Mouse (Mus musculus): ENCODE results near the gene Rnf157. TPM values are rescaled to one million over a fixed set of nuclear protein-coding genes. Genes with fewer than 3 reads are reported as not detected.
"Not testable (repeated sequence)": the region's sequence is repeated elsewhere in the genome, so short reads cannot be mapped to it uniquely, and the experiment has no call there.

Gene Rnf157
- polyA plus RNA-seq, 1 experiment from 2014 or later, result 18.1 TPM

DNA sequence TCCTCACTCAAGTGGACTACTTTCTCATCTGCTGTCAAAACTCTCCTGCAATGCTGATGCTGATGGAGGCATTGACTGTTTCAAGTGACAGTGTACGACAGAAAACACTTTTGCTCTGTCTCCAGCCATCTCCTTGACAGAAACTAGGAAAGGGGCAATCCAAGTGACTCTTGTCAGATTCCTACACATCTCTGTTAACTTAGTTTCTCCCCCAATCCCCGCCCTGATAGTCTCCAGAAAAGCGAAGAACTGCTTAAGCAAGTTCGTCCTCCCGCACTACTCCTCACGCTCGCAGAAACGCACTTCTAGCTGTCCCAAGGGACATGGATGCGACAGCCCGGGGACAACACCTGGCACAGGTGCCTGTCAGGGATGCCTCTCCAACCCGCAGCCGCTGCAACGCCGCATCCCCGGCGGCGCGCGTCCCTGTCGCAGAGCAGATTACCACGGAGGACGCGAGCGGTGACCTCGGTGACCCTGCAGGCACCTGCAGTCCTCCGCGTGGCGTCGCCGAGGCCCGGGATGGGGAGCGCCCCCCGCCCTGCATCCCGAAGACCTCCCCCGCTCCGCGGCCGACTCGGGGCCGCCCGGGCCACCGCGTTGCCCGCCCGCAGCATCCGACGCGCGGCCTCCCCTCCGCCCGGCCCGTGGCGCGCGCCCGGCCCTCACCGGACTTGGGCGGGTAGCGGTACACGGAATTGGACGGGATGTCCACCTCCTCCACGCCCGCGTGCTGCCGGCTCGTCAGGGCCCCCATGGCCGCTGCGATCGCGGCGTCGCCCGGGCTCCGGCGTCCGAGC is 604 bp downstream of the Rnf157 start:
- Histone ChIP-seq H3K4me2 (peak overlapping the region; percentile 99), H3K9ac (ENCODE audit: low read length) (peak overlapping the region; percentile 95), H3K4me1 (ENCODE audit: control insufficient read depth, insufficient read depth, low read length) (peaks cover 12% of the 10 kb centered on the region), H3K27me3 (ENCODE audit: control insufficient read depth, insufficient read depth, low read length) (peaks cover 6% of the 10 kb centered on the region; the same call in 1 of the 2 replicates), H3K4me3 (ENCODE audit: low read depth, low read length) (peak overlapping the region; percentile 79), H3K27ac (ENCODE audit: low read depth, low read length) (peak overlapping the region; percentile 23), H3K36me3 (ENCODE audit: control insufficient read depth, insufficient read depth, low read length) (no peaks in the 10 kb centered on the region), H3K9me3 (ENCODE audit: control insufficient read depth, low read length) (no peaks in the 10 kb centered on the region)
- peak; percentile 91 for DNase-seq (ENCODE audit: low spot score, missing footprints)
- peak; percentile 68 for ATAC-seq (ENCODE audit: low FRiP score)
- WGBS, result under 1% methylated on average over 67 of the region's 76 CpGs

DNA sequence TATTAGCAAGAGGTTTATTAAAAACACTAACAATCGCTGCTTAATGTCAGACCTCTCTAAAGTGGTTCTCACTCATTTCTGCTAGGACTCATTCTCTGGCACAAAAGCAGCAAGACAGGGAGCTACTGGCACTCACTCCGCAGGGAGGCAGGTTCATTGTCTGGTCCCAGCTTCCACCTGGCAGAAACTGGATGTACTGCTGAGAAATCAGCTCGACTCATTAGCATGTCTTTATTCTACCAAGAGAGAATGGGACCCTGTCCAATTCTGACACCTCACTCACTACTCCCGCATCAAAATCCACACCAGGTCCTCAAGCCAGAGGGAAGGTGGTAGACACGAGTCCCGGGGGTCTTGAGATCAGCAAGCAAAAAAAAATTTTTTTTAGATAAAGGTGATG is 1.2 kb downstream of the Rnf157 start:
- peak overlapping the region; percentile 99 for H3K4me2 ChIP-seq
- WGBS, result 9% methylated on average over 6 of the region's 6 CpGs
- H3K4me3 ChIP-seq (ENCODE audit: low read depth, low read length), result peak overlapping the region; percentile 79
- peaks cover 6% of the 10 kb centered on the region; the same call in 1 of the 2 replicates for H3K27me3 ChIP-seq (ENCODE audit: control insufficient read depth, insufficient read depth, low read length)
- peak overlapping the region; percentile 95 for H3K9ac ChIP-seq (ENCODE audit: low read length)
- no peaks in the 10 kb centered on the region for H3K36me3 ChIP-seq (ENCODE audit: control insufficient read depth, insufficient read depth, low read length)
- DNase-seq (ENCODE audit: low spot score, missing footprints), result peak; percentile 92
- no peaks in the 10 kb centered on the region for H3K9me3 ChIP-seq (ENCODE audit: control insufficient read depth, low read length)
- no peak for ATAC-seq (ENCODE audit: low FRiP score)
- peaks cover 12% of the 10 kb centered on the region for H3K4me1 ChIP-seq (ENCODE audit: control insufficient read depth, insufficient read depth, low read length)
- H3K27ac ChIP-seq (ENCODE audit: low read depth, low read length), result no peak overlapping the region

DNA sequence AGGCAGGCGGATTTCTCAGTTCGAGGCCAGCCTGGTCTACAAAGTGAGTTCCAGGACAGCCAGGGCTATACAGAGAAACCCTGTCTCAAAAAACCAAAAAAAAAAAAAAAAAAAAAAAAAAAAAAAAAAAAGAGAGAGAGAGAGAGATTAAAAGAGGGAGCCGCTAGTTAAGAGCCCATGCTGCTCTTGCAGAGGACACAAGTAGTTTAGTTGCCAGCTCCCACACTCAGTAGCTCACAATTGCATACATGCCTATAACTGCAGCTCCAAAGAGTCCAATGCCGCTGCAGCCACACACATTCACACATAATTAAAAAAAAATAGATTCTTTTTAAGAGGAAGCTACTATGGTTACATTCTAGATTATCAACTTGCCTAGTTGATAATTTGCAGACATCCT is 2.4 kb downstream of the Rnf157 start:
- H3K27ac ChIP-seq (ENCODE audit: low read depth, low read length); H3K36me3 ChIP-seq (ENCODE audit: control insufficient read depth, insufficient read depth, low read length); H3K4me2 ChIP-seq; DNase-seq (ENCODE audit: low spot score, missing footprints); ATAC-seq (ENCODE audit: low FRiP score); H3K9me3 ChIP-seq (ENCODE audit: control insufficient read depth, low read length); H3K4me3 ChIP-seq (ENCODE audit: low read depth, low read length); H3K9ac ChIP-seq (ENCODE audit: low read length); H3K27me3 ChIP-seq (ENCODE audit: control insufficient read depth, insufficient read depth, low read length): not testable (repeated sequence)
- peaks cover 12% of the 10 kb centered on the region for H3K4me1 ChIP-seq (ENCODE audit: control insufficient read depth, insufficient read depth, low read length)
- 92% methylated on average over 3 of the region's 4 CpGs for WGBS

DNA sequence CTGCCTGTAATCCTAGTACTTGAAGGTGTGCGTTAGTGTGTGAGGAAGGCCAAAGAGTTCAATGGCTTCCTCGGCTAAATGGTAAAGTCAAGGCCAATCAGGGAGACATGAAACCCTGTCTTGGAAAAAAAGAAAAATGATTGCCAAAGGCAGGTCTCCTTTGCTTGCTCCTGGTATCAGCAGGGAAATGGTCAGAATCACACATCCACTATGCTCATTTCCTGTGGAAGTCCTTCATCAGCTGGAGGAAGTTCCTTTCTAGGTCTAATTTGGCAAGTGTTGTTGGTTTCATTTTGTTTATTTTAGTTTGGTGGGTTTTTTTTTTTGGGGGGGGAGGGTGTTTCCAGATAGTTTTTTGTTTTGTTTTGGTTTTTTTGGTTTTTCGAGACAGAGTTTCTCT is 3.8 kb downstream of the Rnf157 start:
- no peak overlapping the region for H3K9ac ChIP-seq (ENCODE audit: low read length)
- 96% methylated on average over 3 of the region's 3 CpGs for WGBS

DNA sequence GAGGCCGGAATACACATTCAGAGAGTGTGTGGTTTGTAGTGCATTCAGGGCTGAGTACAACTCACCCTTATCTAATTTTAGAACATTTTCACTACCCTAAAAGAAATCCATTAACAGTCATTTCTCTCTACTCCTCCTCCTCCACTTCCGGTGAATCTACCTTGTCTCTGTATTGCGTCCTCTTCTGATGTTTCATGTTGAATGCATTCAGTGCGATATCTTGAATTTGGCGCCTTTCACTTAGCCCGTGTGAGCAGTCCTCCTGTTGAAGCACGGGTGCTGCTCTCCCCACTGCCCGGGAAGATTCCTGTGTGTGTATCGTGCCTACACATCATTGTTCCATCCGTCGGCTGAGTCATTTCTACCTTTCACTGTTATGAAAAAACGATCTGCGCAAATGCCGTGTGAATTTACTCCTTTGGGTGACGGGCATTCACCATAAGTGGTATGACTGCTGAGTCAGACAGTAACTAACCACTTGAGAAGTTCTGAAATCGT is 6.6 kb downstream of the Rnf157 start:
- DNase-seq (ENCODE audit: low spot score, missing footprints), result no peak
- H3K4me1 ChIP-seq (ENCODE audit: control insufficient read depth, insufficient read depth, low read length), result no peaks in the 10 kb centered on the region
- H3K36me3 ChIP-seq (ENCODE audit: control insufficient read depth, insufficient read depth, low read length), result peaks cover 5% of the 10 kb centered on the region; the same call in 1 of the 2 replicates
- no peaks in the 10 kb centered on the region for H3K9me3 ChIP-seq (ENCODE audit: control insufficient read depth, low read length)
- H3K4me3 ChIP-seq (ENCODE audit: low read depth, low read length), result no peak overlapping the region
- H3K9ac ChIP-seq (ENCODE audit: low read length), result no peak overlapping the region
- H3K27me3 ChIP-seq (ENCODE audit: control insufficient read depth, insufficient read depth, low read length), result no peaks in the 10 kb centered on the region; the same call in 1 of the 2 replicates
- ATAC-seq (ENCODE audit: low FRiP score), result no peak
- no peak overlapping the region for H3K4me2 ChIP-seq
- 96% methylated on average over 16 of the region's 16 CpGs for WGBS
- no peak overlapping the region for H3K27ac ChIP-seq (ENCODE audit: low read depth, low read length)

More for the DNA sequence above, 3.8 kb downstream of the Rnf157 start:
- Histone ChIP-seq H3K4me3 (ENCODE audit: low read depth, low read length) (no peak overlapping the region), H3K4me2 (no peak overlapping the region), H3K4me1 (ENCODE audit: control insufficient read depth, insufficient read depth, low read length) (peaks cover 12% of the 10 kb centered on the region), H3K27me3 (ENCODE audit: control insufficient read depth, insufficient read depth, low read length) (peaks cover 6% of the 10 kb centered on the region; the same call in 1 of the 2 replicates), H3K27ac (ENCODE audit: low read depth, low read length) (no peak overlapping the region), H3K36me3 (ENCODE audit: control insufficient read depth, insufficient read depth, low read length) (peaks cover 2% of the 10 kb centered on the region; the same call in 1 of the 2 replicates), H3K9me3 (ENCODE audit: control insufficient read depth, low read length) (no peaks in the 10 kb centered on the region)
- no peak for ATAC-seq (ENCODE audit: low FRiP score)
- no peak for DNase-seq (ENCODE audit: low spot score, missing footprints)

DNA sequence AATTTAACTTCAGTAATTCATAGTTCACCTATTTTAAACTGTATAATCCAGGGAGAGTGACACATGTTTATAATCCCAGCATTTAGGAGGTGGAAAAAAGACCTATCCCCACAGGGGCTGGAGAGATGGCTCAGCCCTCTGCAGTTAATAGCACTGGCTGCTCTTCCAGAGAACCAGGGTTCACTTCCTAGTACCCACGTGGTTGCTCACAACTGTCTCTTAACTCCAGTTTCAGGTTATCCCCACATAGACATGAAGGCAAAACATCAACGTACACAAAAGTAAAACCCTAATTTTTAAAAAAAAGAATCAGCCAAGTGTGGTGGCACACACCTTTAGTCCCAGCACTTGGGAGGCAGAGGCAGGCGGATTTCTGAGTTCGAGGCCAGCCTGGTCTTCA is 7.2 kb downstream of the Rnf157 start:
- Histone ChIP-seq H3K4me3 (ENCODE audit: low read depth, low read length) (no peak overlapping the region), H3K9ac (ENCODE audit: low read length) (no peak overlapping the region), H3K27ac (ENCODE audit: low read depth, low read length) (no peak overlapping the region), H3K36me3 (ENCODE audit: control insufficient read depth, insufficient read depth, low read length) (peaks cover 5% of the 10 kb centered on the region; the same call in 1 of the 2 replicates), H3K27me3 (ENCODE audit: control insufficient read depth, insufficient read depth, low read length) (no peaks in the 10 kb centered on the region), H3K9me3 (ENCODE audit: control insufficient read depth, low read length) (no peaks in the 10 kb centered on the region), H3K4me2 (no peak overlapping the region), H3K4me1 (ENCODE audit: control insufficient read depth, insufficient read depth, low read length) (no peaks in the 10 kb centered on the region)
- WGBS, result 84% methylated on average over 4 of the region's 4 CpGs
- ATAC-seq (ENCODE audit: low FRiP score) (no peak), DNase-seq (ENCODE audit: low spot score, missing footprints) (no peak)

DNA sequence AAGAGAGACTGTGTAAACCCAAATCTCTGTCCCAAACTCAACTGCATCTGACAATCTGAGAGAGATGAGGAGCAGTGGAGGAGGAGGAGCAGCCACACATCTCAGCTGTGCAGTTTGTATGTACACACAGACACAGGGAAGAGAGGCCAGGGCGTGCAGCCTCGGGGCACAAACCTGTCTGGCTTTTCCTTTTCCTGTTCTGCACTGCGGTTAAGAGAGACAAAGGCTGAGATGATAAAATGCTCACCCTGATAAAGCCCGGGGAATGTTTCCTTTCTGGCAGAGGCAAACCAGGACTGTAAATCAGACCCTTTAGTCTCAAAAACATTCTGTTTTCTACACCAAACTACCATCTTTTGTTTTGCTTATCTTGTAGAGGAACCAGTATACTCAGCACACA is 12.3 kb downstream of the Rnf157 start:
- DNase-seq (ENCODE audit: low spot score, missing footprints) (no peak), ATAC-seq (ENCODE audit: low FRiP score) (no peak)
- 81% methylated on average over 4 of the region's 4 CpGs for WGBS
- Histone ChIP-seq H3K27ac (ENCODE audit: low read depth, low read length) (no peak overlapping the region), H3K36me3 (ENCODE audit: control insufficient read depth, insufficient read depth, low read length) (peaks cover 5% of the 10 kb centered on the region; the same call in 1 of the 2 replicates), H3K4me1 (ENCODE audit: control insufficient read depth, insufficient read depth, low read length) (no peaks in the 10 kb centered on the region), H3K27me3 (ENCODE audit: control insufficient read depth, insufficient read depth, low read length) (no peaks in the 10 kb centered on the region), H3K9me3 (ENCODE audit: control insufficient read depth, low read length) (no peaks in the 10 kb centered on the region), H3K4me3 (ENCODE audit: low read depth, low read length) (no peak overlapping the region), H3K9ac (ENCODE audit: low read length) (no peak overlapping the region; the same call in 1 of the 2 replicates), H3K4me2 (no peak overlapping the region)

DNA sequence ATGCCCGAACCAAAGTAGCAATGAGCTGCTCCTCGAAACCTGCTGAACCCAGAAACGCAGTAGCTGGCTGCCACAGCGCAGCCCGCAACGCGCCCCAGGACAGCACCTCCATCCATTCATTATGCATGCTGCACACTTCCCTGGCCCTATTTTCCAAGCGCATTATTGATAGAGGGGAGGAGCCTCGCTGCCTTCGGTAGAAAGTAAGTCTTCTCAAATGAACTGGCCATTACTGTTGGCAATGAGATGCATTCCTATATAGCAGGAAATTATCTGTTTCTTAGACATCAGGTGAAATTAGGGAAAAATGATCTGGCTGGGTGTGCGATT is 14.5 kb downstream of the Rnf157 start:
- 86% methylated on average over 11 of the region's 11 CpGs for whole genome bisulfite sequencing
- Histone ChIP-seq H3K4me2 (no peak overlapping the region), H3K27ac (ENCODE audit: low read depth, low read length) (no peak overlapping the region), H3K27me3 (ENCODE audit: control insufficient read depth, insufficient read depth, low read length) (no peaks in the 10 kb centered on the region), H3K9ac (ENCODE audit: low read length) (no peak overlapping the region), H3K4me3 (ENCODE audit: low read depth, low read length) (no peak overlapping the region), H3K36me3 (ENCODE audit: control insufficient read depth, insufficient read depth, low read length) (no peaks in the 10 kb centered on the region), H3K4me1 (ENCODE audit: control insufficient read depth, insufficient read depth, low read length) (no peaks in the 10 kb centered on the region), H3K9me3 (ENCODE audit: control insufficient read depth, low read length) (no peaks in the 10 kb centered on the region)
- DNase-seq (ENCODE audit: low spot score, missing footprints) (no peak), ATAC-seq (ENCODE audit: low FRiP score) (no peak)

DNA sequence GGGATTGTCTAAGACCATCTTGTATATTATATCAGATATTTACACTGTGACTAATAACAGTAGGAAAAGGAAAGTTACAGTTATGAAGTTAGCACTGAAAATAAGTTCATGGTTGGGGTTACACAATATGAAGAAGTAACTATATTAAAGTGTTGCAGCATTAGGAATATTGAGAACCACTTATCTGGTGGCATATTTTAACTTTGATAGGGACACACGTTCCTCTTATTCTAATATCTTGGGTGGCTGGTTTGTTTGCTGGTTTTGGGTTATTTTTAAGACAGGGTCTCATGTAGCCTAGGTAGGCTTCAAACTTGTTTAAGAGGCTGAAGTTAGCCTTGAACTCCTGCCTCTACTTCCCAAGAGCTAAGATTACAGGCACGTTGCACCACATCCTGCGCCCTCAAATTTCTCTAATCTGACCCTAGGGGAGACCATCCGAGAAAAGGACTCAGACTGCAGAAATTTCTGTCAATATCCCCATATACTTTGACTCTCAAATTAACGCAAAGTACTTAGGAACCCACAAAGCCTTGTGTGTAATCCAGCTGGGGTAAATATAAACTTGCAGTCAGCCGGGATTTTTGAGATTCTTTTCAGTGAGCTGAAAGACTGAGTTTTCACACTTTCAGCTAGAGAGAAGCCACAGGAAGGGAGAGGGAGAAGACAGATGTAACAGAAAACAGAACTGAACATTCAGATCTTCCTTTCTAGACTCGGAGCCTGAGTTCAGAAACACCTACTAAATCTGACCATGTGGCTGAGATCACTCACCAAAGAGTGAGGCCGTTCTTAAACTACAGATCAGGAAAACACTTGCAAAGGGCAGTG is 15.1 kb downstream of the Rnf157 start:
- no peak overlapping the region for H3K4me2 ChIP-seq
- H3K27me3 ChIP-seq (ENCODE audit: control insufficient read depth, insufficient read depth, low read length), result no peaks in the 10 kb centered on the region
- H3K4me3 ChIP-seq (ENCODE audit: low read depth, low read length), result no peak overlapping the region
- ATAC-seq (ENCODE audit: low FRiP score) (no peak), DNase-seq (ENCODE audit: low spot score, missing footprints) (peak; percentile 65)
- H3K9me3 ChIP-seq (ENCODE audit: control insufficient read depth, low read length), result no peaks in the 10 kb centered on the region
- no peaks in the 10 kb centered on the region for H3K4me1 ChIP-seq (ENCODE audit: control insufficient read depth, insufficient read depth, low read length)
- no peak overlapping the region for H3K27ac ChIP-seq (ENCODE audit: low read depth, low read length)
- H3K9ac ChIP-seq (ENCODE audit: low read length), result no peak overlapping the region
- 86% methylated on average over 8 of the region's 8 CpGs for WGBS
- no peaks in the 10 kb centered on the region for H3K36me3 ChIP-seq (ENCODE audit: control insufficient read depth, insufficient read depth, low read length)
